Mouse (Mus musculus) forebrain, embryonic 16.5 days (tissue): Measurements from ENCODE around the gene Tarbp2. TPM values are rescaled to one million over a fixed set of nuclear protein-coding genes. Genes with fewer than 3 reads are reported as not detected.

Experiments used
- ATAC-seq: fragments of 200-750 bp; cut with Nextera tagmentation; 2 replicates; pipeline ENCODE4 v1.8.0; 2017; ENCODE audit warnings: mild to moderate bottlenecking, moderate library complexity
- H3K27ac ChIP-seq: fragments of 300-500 bp; sonication (generic); 2 replicates; pipeline ENCODE4 v1.5.1; 2014; ENCODE audit warnings: low read length, control low read depth
- H3K27me3 ChIP-seq: fragments of 300-500 bp; sonication (generic); replicated peaks from 2 replicates; pipeline ENCODE4 v1.6.1; 2014; ENCODE audit warnings: low read length; ENCODE audit not compliant: control insufficient read depth, insufficient read depth
- H3K36me3 ChIP-seq: fragments of 300-500 bp; sonication (generic); 2 replicates; pipeline ENCODE4 v1.6.1; 2014; ENCODE audit not compliant: control insufficient read depth, insufficient read depth
- H3K4me1 ChIP-seq: fragments of 300-500 bp; sonication (generic); replicated peaks from 2 replicates; pipeline ENCODE4 v1.6.1; 2014; ENCODE audit warnings: low read length; ENCODE audit not compliant: control insufficient read depth, insufficient read depth
- H3K4me2 ChIP-seq: fragments of 300-500 bp; sonication (generic); 2 replicates; pipeline ENCODE4 v1.6.1; 2014; ENCODE audit warnings: mild to moderate bottlenecking, low read length, control low read depth
- H3K4me3 ChIP-seq: fragments of 300-500 bp; sonication (generic); replicated peaks from 2 replicates; pipeline ENCODE4 v1.5.1; 2014; ENCODE audit warnings: mild to moderate bottlenecking, low read length, control low read depth
- H3K9ac ChIP-seq: fragments of 300-500 bp; sonication (generic); replicated peaks from 2 replicates; pipeline ENCODE4 v1.6.1; 2014; ENCODE audit warnings: low read depth, low read length, control low read depth
- H3K9me3 ChIP-seq: fragments of 300-500 bp; sonication (generic); 2 replicates; pipeline ENCODE4 v1.6.1; 2016; ENCODE audit warnings: low read length; ENCODE audit not compliant: control insufficient read depth
- WGBS: fragments of 180-500 bp; shearing (Covaris S2); extraction: QIAGEN DNeasy Blood & Tissue Kit; methylation state at CpG from one replicate; pipeline ENCODE4 v1.1.7; 2014; 5-methylcytosine and 5-hydroxymethylcytosine counted together
- polyA plus RNA-seq: library from polyadenylated mRNA; unstranded; fragments of >200 nt; fragmentation: Nextera tagmentation; extraction: Ambion mirVana; gene quantifications from 2 replicates; pipeline ENCODE4 v1.2.1, GENCODE M21; 2015

Tarbp2 gene
- polyA plus RNA-seq, 1 experiment from 2014 or later: 114 TPM

GRCm38 (mm10) chr15:102555581-102555980 is 37.6 kb downstream of the Tarbp2 start:
- no peaks in the 10 kb centered on the region for H3K27me3 ChIP-seq
- peaks cover 20% of the 10 kb centered on the region for H3K36me3 ChIP-seq
- no peaks in the 10 kb centered on the region for H3K9me3 ChIP-seq
- no peak for ATAC-seq
- no peak overlapping the region for H3K9ac ChIP-seq
- H3K4me1 ChIP-seq: 0 out of 2 replicates have a peak, but pooled peaks cover 3% of the 10 kb centered on the region
- H3K4me2 ChIP-seq: no peak overlapping the region
- 98% methylated on average over 1 of the region's 1 CpGs for WGBS
- H3K4me3 ChIP-seq: no peak overlapping the region
- no peak overlapping the region for H3K27ac ChIP-seq

GRCm38 (mm10) chr15:102557580-102557979 is 39.6 kb downstream of the Tarbp2 start:
- H3K9ac ChIP-seq: no peak overlapping the region; the same call in 1 of the 2 replicates
- H3K9me3 ChIP-seq: no peaks in the 10 kb centered on the region
- no peak overlapping the region for H3K4me2 ChIP-seq
- peaks cover 17% of the 10 kb centered on the region for H3K36me3 ChIP-seq
- peak overlapping the region; percentile 12; the same call in 1 of the 2 replicates for H3K27ac ChIP-seq
- H3K27me3 ChIP-seq: no peaks in the 10 kb centered on the region
- 0 out of 2 replicates have a peak, but pooled peaks cover 3% of the 10 kb centered on the region for H3K4me1 ChIP-seq
- ATAC-seq: no peak
- no peak overlapping the region for H3K4me3 ChIP-seq

- Histone ChIP-seq H3K4me3 (no peak overlapping the region), H3K27me3 (no peaks in the 10 kb centered on the region), H3K9me3 (no peaks in the 10 kb centered on the region), H3K4me1 (0 out of 2 replicates have a peak, but pooled peaks cover 3% of the 10 kb centered on the region), H3K27ac (peak overlapping the region; percentile 20; the same call in 1 of the 2 replicates), H3K4me2 (no peak overlapping the region), H3K36me3 (0 out of 2 replicates have a peak, but pooled peaks cover 2% of the 10 kb centered on the region), H3K9ac (no peak overlapping the region)
- WGBS: 93% methylated on average over 1 of the region's 1 CpGs
- no peak for ATAC-seq
These were observed 44.5 kb downstream of the Tarbp2 start for GRCm38 (mm10) chr15:102562491-102562890.

- Histone ChIP-seq H3K4me2 (no peak overlapping the region), H3K4me3 (no peak overlapping the region), H3K9me3 (no peaks in the 10 kb centered on the region), H3K27ac (no peak overlapping the region; the same call in 1 of the 2 replicates), H3K36me3 (0 out of 2 replicates have a peak, but pooled peaks cover 2% of the 10 kb centered on the region), H3K27me3 (no peaks in the 10 kb centered on the region), H3K4me1 (no peaks in the 10 kb centered on the region), H3K9ac (no peak overlapping the region)
- 79% methylated on average over 3 of the region's 3 CpGs for WGBS
- no peak for ATAC-seq
These were observed 45.1 kb downstream of the Tarbp2 start for GRCm38 (mm10) chr15:102563061-102563460.

GRCm38 (mm10) chr15:102563681-102564080 is 45.7 kb downstream of the Tarbp2 start:
- Histone ChIP-seq H3K4me1 (no peaks in the 10 kb centered on the region), H3K27me3 (no peaks in the 10 kb centered on the region), H3K27ac (no peak overlapping the region), H3K9me3 (no peaks in the 10 kb centered on the region), H3K9ac (no peak overlapping the region), H3K4me3 (no peak overlapping the region), H3K36me3 (0 out of 2 replicates have a peak, but pooled peaks cover 2% of the 10 kb centered on the region), H3K4me2 (no peak overlapping the region)
- WGBS: 52% methylated on average over 5 of the region's 5 CpGs
- ATAC-seq: no peak

- Histone ChIP-seq H3K4me3 (no peak overlapping the region), H3K9ac (no peak overlapping the region), H3K27ac (no peak overlapping the region), H3K36me3 (no peaks in the 10 kb centered on the region), H3K4me1 (no peaks in the 10 kb centered on the region), H3K27me3 (no peaks in the 10 kb centered on the region), H3K4me2 (no peak overlapping the region), H3K9me3 (no peaks in the 10 kb centered on the region)
- ATAC-seq: no peak
- WGBS: 93% methylated on average over 2 of the region's 2 CpGs
These were observed 49.9 kb downstream of the Tarbp2 start for GRCm38 (mm10) chr15:102567849-102568248.

GRCm38 (mm10) chr15:102572081-102572480 is 54.1 kb downstream of the Tarbp2 start:
- 0 out of 2 replicates have a peak, but pooled peaks cover under 1% of the 10 kb centered on the region for H3K4me1 ChIP-seq
- no peaks in the 10 kb centered on the region for H3K9me3 ChIP-seq
- 80% methylated on average over 3 of the region's 3 CpGs for WGBS
- no peak overlapping the region for H3K9ac ChIP-seq
- H3K27me3 ChIP-seq: no peaks in the 10 kb centered on the region
- H3K4me2 ChIP-seq: no peak overlapping the region
- H3K36me3 ChIP-seq: no peaks in the 10 kb centered on the region
- peak overlapping the region; percentile 27; the same call in 1 of the 2 replicates for H3K27ac ChIP-seq
- no peak for ATAC-seq
- H3K4me3 ChIP-seq: no peak overlapping the region

Other genes with a start within 250 kb of the Tarbp2 start
- gene Gm9918, start 247.6 kb upstream of the Tarbp2 start, polyA plus RNA-seq: 0.11 TPM in 1 of 2 replicates, not detected in the other
- gene Mfsd5, start 238.7 kb upstream of the Tarbp2 start, polyA plus RNA-seq: 50.6 and 52.8 TPM in 2 replicates
- gene Espl1, start 221.9 kb upstream of the Tarbp2 start, polyA plus RNA-seq: 10.9 and 11.7 TPM in 2 replicates
- gene Pfdn5, start 192.1 kb upstream of the Tarbp2 start, polyA plus RNA-seq: 429 and 443 TPM in 2 replicates
- gene Myg1, start 186.5 kb upstream of the Tarbp2 start, polyA plus RNA-seq: 105 and 111 TPM in 2 replicates
- 42.0 and 44.7 TPM in 2 replicates for gene Aaas, start 167.4 kb upstream of the Tarbp2 start, polyA plus RNA-seq
- 0.38 and 1.1 TPM in 2 replicates for gene Sp7, start 151.0 kb upstream of the Tarbp2 start, polyA plus RNA-seq
- 5.0 and 5.9 TPM in 2 replicates for gene Sp1, start 112.0 kb upstream of the Tarbp2 start, polyA plus RNA-seq
- 0.32 and 0.58 TPM in 2 replicates for gene Amhr2, start 72.8 kb upstream of the Tarbp2 start, polyA plus RNA-seq
- 79.0 and 80.9 TPM in 2 replicates for gene Prr13, start 59.2 kb upstream of the Tarbp2 start, polyA plus RNA-seq
- gene Pcbp2, start 47.7 kb upstream of the Tarbp2 start, polyA plus RNA-seq: 144 and 149 TPM in 2 replicates
- gene Gm10337, start 14.5 kb upstream of the Tarbp2 start, polyA plus RNA-seq: 17.3 and 22.2 TPM in 2 replicates
- 58.7 and 69.5 TPM in 2 replicates for gene Map3k12, start 1.1 kb upstream of the Tarbp2 start, polyA plus RNA-seq
- 2.9 and 3.1 TPM in 2 replicates for gene Npff, start 6.8 kb downstream of the Tarbp2 start, polyA plus RNA-seq
- gene Gm28047, start 106.9 kb downstream of the Tarbp2 start, polyA plus RNA-seq: not detected in 2 replicates
- gene Atf7, start 107.3 kb downstream of the Tarbp2 start, polyA plus RNA-seq: 26.8 and 27.5 TPM in 2 replicates
- 50.4 and 56.5 TPM in 2 replicates for gene Atp5g2, start 154.2 kb downstream of the Tarbp2 start, polyA plus RNA-seq
- 80.6 and 87.7 TPM in 2 replicates for gene Calcoco1, start 204.0 kb downstream of the Tarbp2 start, polyA plus RNA-seq